Mouse (Mus musculus) heart, postnatal 36 days (tissue): ENCODE results near the gene Ulk3. TPM values are rescaled to one million over a fixed set of nuclear protein-coding genes. Genes with fewer than 3 reads are reported as not detected.
A peak's percentile ranks its signal among the peaks of the same experiment; 100 is the strongest.

Experiments used
- DNase-seq, 2 experiments: peaks; one replicate each; pipeline ENCODE4 v3.0.0; 2021 to 2022
- intact Hi-C: fragments of 180-260 bp; cut with DNase I; formaldehyde crosslinking; loops from one replicate; pipeline ENCODE4 v1.15.1; 2025
- total RNA-seq, 2 experiments: library from RNA; stranded (reverse); gene quantifications; 2 replicates each; pipeline ENCODE4 v1.2.3; 2021

The Ulk3 gene
- total RNA-seq, 2 experiments from 2014 or later, result 7.1 to 8.2 TPM

DNA sequence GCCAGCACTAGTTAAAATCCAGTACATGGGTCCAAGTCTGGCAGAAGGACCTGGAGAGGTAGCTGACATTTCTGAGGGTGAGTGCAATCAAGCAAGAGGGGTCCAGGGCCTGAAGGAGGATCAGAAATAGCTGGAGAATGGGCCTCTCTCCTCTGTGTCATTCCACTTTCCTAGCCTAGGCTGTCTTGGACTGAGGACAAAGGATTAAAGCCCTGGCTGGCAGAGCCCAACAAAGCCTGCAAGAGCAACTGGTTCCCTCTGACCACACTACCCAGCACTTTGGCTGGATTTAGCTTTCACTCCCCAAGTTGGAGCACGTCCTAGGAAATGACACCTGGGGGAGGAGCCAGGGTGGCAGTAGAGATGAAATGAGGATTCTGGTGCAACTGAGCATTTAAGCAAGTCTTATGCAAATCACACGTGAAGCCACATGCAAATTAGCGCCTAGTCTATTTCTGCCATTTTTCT, 21.1 kb downstream of the Ulk3 start:
- DNase-seq, result no peak
- intact Hi-C loops, result no loop called here

GRCm38 (mm10) chr9:57612587-57612986, 23.3 kb downstream of the Ulk3 start:
- DNase-seq, result no peak
- intact Hi-C loops, result no loop called here

- no peak for DNase-seq
- intact Hi-C loops, result no loop called here
Measured at GRCm38 (mm10) chr9:57613975-57614374, 24.7 kb downstream of the Ulk3 start.

GRCm38 (mm10) chr9:57614786-57615185, 25.5 kb downstream of the Ulk3 start:
- DNase-seq, result no peak
- intact Hi-C loops, result no loop called here

GRCm38 (mm10) chr9:57617556-57618169, 28.4 kb downstream of the Ulk3 start:
- DNase-seq, result no peak
- intact Hi-C loops, result no loop called here

GRCm38 (mm10) chr9:57618854-57619253, 29.6 kb downstream of the Ulk3 start:
- intact Hi-C loops, result no loop called here
- no peak for DNase-seq

DNA sequence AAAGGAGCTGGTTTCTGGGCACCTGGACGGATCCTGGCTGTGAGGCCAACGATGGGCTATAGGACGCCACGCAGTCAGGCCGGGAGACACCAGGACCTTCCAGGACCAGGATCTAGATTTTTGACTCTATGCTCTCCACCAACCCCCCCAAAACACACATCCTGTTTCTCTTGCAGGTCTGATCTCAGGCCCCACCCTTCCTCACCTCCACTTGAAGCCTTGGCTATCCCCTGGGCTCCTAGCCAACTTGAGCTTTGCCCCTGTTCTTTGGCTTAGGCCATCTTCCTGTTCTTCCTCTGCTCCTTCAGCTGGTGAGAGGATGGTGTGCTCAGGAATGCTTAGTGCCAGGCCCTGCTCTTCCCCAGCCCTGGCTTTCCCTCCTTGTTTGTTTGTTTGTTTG, 31.4 kb downstream of the Ulk3 start, which contains the start of gene Lman1l:
Gene Lman1l, minus strand, starts transcription at position 101 of the 400 bp plus-strand sequence.
- intact Hi-C loops, result no loop called here
- no peak for DNase-seq

DNA sequence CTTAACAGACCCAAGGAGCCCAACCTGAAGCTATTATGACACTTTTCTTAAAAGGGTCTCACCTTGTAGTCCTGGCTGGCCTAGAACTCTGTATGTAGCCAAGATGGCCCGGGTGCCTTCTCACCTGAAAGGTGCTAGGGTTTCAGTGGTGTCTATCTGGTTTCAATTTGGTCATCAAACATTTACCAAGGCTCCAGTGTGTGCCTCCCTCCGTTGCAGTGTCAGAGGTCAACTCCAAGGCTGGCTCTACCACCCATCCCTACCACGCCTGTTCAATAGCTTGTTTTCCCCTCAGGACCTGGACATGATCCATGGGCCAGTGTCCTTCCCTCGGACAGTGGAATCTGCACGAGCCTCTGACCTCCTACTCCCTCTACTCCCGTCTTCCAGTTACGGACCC, 35.0 kb downstream of the Ulk3 start:
- intact Hi-C loops, result no loop called here
- peak in 1 of 2 experiments; percentile 1 for DNase-seq

DNA sequence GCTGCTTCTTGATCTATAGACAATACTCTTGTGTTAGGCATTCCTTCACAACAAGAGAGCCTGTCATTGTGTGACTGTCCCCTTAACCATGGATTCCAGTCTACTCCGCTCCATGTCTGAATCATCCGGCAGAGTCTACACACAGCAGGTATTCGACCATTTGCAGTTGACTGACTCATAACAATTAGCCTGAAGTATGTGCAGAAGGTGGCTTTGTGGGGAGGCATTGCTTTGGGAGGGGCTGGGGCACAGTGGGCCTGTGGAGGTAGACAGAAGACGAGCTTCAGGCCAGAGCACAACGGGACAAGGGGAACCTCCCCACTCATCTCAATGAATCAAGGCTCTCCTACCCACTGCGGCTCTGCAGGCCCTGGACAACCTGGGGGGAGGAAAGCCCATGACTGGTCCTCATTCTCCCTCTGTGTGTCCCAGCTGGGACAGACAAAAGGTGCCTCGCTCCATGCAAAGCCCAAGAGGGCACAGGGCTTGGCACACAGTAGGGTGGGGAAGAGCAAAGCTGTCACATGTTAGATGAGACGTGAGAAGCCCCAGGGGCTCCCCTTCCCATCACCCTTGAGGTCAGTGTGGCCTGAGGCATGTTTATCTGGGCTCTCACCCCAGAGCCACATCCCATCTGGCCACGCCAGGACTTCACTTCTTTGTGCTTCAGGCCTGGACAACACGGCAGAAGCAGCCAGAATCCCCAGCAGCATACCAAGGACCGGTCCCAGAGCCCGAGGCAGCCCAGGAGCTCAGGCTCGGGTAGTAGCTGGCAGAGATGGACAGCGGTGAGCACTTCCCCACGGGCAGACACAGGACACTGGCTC, 36.6 kb downstream of the Ulk3 start:
- DNase-seq, result peak in 1 of 2 experiments; percentile 1
- intact Hi-C loops, result no loop called here

DNA sequence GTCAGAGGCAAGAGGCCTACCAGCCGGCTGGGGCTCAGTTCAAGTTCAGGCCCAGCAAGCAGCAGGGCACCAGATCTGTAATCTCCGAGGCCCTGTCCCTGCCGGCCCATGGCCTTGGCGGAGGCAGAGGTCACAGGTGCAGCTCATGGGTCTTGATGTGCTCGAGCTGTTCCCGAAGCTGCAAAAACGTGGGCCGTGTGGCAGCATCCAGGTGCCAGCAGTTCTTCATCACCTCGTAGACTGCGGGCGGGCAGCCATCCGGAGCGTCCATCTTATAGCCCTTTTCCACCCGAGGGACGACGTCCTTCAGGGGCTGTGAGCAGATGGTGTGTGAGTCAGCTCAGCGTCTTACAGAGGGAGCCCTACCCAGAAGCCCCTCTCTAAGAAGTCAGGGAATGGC, 37.9 kb downstream of the Ulk3 start:
- DNase-seq, result no peak
- intact Hi-C loops, result no loop called here

GRCm38 (mm10) chr9:57627892-57628291, 38.6 kb downstream of the Ulk3 start:
- DNase-seq, result peak in 1 of 2 experiments; percentile 1
- intact Hi-C loops, result no loop called here

- no peak for DNase-seq
- intact Hi-C loops, result loop anchor here (1.0 kb wide), 1 partner anchor 27 kb away; no protein-coding TSS in a partner anchor
Measured at GRCm38 (mm10) chr9:57628717-57629116, 39.5 kb downstream of the Ulk3 start.

DNA sequence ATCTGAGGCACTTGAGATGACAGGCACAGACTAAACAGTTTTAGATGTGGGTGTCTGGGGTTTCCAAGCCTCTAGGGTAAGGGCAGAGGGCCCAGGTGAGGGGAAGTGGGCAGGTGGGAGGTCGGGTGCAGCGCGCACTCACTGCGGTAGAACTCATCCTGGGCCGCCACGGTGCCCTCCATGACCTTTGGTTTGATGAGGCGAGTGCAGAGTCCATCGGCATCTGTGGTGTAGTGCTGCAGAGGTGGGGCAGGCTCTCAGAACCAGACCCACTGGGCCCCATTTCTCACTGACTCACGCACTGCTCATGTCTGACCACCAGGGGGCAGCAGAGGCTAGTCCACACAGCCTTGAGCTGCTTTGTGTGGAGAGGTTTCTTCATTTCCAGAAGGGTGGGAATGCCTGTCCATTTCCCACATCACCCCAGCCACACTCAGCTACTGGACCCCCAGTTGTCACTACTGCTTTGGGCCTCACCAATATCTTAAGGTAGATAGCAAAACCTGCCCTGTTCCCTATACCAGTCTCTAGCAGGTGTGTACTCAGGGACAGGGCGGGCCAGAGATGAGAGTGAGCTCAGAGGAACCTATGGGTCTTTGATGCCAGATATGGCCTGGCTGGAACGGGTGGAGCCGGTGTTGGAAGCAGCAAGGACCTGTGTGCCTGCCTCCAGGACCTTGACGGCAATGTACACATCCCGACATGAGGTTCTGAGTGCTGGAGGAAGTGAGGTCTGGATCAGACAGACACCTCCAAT, 40.0 kb downstream of the Ulk3 start:
- intact Hi-C loops, result loop anchor here (1.0 kb wide), 1 partner anchor 26 kb away; no protein-coding TSS in a partner anchor

DNA sequence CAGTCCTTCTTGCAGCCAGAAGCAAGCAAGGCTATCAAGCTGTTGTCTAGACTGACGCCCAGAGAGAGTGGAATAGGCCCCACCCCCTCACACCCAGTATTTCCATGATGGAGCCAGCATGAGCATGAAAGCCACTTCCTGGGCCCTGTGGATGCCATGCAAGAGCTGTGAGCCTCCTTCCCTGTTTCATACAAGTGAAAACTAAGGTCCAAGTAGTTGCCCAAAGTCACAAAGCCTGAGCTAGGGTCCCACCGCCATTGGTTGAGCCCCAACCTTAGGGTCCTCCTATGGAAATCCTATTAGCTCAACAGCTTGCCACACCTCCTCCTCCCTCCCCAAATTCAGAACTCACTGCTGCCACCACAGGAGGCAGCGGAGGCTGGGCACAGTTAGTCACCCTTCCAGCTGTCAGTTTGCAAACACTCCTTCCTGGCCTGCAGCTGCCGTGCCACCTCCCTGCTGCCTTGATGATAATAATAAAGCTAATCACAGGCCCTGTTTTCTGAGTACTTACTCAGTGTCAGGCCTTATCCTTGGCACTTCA, 44.3 kb downstream of the Ulk3 start:
- intact Hi-C loops, result no loop called here

More for the DNA sequence above, 40.0 kb downstream of the Ulk3 start:
- peak; percentile 85 to 89 for DNase-seq

GRCm38 (mm10) chr9:57637272-57637671, 48.0 kb downstream of the Ulk3 start:
- intact Hi-C loops, result no loop called here

More for the DNA sequence above, 44.3 kb downstream of the Ulk3 start:
- no peak for DNase-seq

DNA sequence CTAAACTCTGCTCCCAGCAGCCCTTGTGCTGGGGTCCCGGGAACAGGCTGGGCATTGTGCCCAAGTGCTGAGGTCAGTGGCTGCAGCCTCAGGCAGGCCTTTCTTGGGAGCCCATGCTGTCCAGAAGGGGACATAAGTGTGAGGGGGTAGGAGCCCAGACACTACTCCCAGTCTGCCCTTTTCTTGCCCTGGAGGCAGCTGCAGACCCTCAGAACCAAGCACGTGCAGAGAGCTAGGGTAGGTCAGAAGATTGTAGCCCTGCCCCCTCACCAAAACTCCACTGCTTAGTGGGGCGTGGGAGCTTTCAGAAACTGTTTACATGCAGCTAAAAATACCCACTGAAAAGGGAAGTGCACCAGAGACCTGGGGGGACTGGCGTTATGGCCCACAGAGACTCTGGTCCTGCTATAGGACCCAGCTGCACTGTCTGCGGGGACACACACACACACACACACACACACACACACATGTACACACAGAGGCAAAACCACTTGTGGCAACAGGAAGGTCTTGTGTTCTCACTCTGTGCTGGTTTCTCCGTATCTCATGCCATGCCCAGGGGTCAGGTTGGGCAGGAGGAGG, 48.6 kb downstream of the Ulk3 start:
- intact Hi-C loops, result no loop called here
- DNase-seq, result peak; percentile 68 to 72

More at GRCm38 (mm10) chr9:57637272-57637671, 48.0 kb downstream of the Ulk3 start:
- no peak for DNase-seq

GRCm38 (mm10) chr9:57638651-57639459, 49.6 kb downstream of the Ulk3 start:
- DNase-seq, result peak; percentile 39 to 48
- intact Hi-C loops, result no loop called here

- intact Hi-C loops, result loop anchor here (5.0 kb wide), 2 partner anchors 97 to 117 kb away; partner anchors contain the start of gene Cox5a
- no peak for DNase-seq
Measured at GRCm38 (mm10) chr9:57639661-57640328, 50.5 kb downstream of the Ulk3 start.

GRCm38 (mm10) chr9:57640384-57640783, 51.1 kb downstream of the Ulk3 start:
- intact Hi-C loops, result loop anchor here (5.0 kb wide), 2 partner anchors 98 to 118 kb away; partner anchors contain the start of gene Cox5a
- DNase-seq, result peak; percentile 63 to 64
